Mouse (Mus musculus): ENCODE results near the gene Rpl36-ps4.
"Not testable (repeated sequence)": the region's sequence is repeated elsewhere in the genome, so short reads cannot be mapped to it uniquely, and the experiment has no call there.

Rpl36-ps4 gene

GRCm38 (mm10) chr17:87948965-87949584 lies 28.3 kb downstream of the Rpl36-ps4 start:
- peak; percentile 84 to 85 for DNase-seq

GRCm38 (mm10) chr17:87954618-87955124 lies 33.9 kb downstream of the Rpl36-ps4 start:
- DNase-seq: peak; percentile 19 to 31

- DNase-seq: no peak
Observed at GRCm38 (mm10) chr17:87957096-87957840, 36.5 kb downstream of the Rpl36-ps4 start.

GRCm38 (mm10) chr17:87958283-87958682 lies 37.5 kb downstream of the Rpl36-ps4 start:
- DNase-seq: peak; percentile 17 to 26

GRCm38 (mm10) chr17:87959406-87959805 lies 38.6 kb downstream of the Rpl36-ps4 start:
- not testable (repeated sequence) for DNase-seq

GRCm38 (mm10) chr17:87959931-87960330 lies 39.2 kb downstream of the Rpl36-ps4 start:
- DNase-seq: not testable (repeated sequence)

- no peak for DNase-seq
Observed at GRCm38 (mm10) chr17:87963081-87964075, 42.6 kb downstream of the Rpl36-ps4 start.

GRCm38 (mm10) chr17:87968483-87968926 lies 47.7 kb downstream of the Rpl36-ps4 start:
- DNase-seq: not testable (repeated sequence)
